Mouse (Mus musculus) kidney, adult 18-20 months (tissue): ENCODE measurements around the gene Lcn10.
"Not testable (repeated sequence)": the region's sequence is repeated elsewhere in the genome, so short reads cannot be mapped to it uniquely, and the experiment has no call there.

Experiments used
- DNase-seq: peaks from one replicate; pipeline ENCODE4 v3.0.0; 2021

The Lcn10 gene

DNA sequence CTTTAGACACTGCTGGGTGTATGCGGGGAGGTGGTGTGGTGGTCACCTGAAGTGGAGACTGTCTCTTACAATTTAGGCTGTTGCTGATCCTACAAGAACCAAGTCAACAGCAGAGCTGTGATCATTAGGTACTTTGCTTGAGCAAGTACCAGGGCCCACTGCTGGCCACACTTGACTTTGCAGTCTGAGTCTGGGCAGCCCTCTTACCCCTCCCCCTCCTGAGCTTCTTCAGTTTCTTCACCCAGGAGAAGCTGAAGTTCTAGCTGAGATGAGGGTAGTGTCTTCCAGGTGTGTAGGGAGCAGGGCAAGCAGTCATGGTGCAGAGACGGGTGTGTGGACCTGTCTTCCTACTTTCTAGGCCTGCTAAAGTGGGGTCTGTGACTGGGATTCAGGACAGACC lies 25.6 kb downstream of the Lcn10 start:
- DNase-seq: peak; percentile 9

DNA sequence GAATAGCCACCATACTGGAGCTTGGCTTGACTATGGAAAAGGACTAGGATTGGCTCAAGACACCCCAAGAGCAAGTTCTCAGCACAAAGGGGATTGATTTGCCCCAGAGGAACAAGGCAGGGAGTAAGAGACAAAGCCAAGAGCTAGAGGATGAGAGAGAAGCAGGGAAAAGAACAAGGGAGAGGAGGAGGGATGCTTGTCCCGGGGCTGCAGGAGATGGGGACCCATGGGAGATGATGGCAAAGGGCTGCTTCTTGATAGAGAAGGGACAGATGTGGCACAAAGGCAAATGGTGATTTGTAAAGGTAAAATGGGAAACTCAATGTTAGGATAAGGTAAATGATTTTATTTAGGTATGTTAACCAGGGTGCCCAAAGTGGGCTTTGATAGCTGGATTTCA lies 26.5 kb downstream of the Lcn10 start:
- not testable (repeated sequence) for DNase-seq

DNA sequence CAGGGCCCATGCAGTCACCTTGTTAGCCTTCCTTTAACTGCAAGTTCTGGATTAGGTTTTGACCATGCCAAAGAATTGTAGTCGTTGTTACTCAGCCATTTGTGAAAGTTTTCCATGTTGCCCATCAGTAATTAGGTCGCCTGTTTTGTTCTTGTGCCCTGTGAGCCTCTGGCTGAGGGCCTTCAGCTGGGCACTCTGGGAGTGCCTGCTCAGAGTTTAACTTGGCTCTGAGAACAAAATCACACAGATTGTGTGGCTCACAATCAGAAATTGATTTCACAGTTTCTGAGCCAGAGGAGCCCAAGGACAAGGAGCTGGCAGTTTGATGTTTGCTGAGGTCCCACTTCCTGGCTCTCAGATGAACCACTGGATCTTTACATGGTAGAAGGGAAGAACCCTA lies 27.3 kb downstream of the Lcn10 start:
- DNase-seq: not testable (repeated sequence)

DNA sequence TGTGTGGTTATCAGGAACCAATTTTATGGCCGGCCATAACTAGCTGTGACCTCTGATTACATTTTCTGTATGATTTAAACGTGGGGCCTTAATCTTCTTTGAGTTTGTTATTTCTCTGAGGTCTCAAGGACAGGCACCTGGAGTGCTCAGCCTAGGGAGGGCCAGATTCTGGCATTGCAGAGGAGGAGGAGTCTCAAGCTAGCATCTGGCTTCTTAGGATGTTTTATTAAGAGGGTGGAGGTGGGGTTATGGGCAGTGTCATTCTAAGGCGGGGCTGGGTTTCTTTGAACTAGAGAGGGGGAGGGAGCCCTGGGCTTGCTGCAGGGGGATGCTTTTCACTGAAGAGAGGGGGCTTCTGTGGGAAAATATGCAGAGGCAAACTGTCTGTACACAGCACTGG lies 29.1 kb downstream of the Lcn10 start:
- DNase-seq: not testable (repeated sequence)

DNA sequence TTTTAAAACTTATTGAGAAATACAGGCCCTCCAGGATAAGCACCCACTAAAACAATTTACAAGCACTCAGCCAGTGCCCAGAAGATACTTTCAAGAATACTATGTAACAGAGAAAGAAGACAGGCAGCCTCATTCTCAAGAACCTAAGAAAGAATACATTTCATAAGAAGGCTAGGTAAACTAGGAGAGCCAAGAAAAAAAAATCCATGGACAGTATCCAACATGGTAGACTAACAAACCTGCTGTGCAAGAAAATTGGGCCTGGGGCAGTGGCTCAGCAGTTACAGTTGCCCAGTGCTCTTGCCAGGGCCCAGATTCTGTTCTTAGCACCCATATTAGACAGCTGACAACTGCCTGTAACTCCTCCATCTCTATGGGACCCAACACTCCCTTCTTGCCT lies 34.7 kb downstream of the Lcn10 start:
- DNase-seq: no peak

DNA sequence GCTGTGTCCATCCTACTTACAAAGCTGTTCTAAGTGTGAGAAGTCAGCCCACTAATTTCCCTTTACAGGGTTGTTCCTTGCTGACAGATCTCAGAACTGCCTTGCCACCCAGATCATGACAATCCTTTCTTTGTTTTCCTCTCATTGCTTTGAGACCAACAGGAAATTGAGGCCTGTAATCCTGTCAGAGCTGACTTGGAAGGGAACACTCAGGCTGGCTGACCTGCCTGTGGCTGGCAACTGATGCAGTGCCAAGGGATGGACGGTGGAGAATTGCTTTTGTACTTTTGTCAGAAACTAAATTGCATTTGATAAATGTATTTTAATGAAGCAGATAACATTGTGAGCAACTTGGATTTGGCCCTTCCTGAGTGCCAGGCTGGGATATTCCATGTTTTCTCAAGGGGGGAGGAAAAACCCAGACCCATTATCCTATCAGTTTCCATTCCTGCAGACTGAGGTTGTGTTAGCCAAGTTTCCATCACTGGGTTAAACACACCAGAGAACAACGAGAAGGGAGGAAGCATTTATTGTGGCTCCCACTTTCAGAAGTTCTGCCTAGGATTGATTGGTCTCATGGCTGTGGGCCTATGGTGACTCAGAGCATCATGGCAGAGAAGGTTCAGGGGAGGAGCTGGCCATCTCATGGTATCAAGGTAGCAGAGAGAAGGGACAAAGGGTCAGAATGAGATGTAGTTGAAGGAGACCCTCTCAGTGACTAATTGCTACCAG lies 50.8 kb downstream of the Lcn10 start:
- DNase-seq: no peak
